Mouse (Mus musculus) subcutaneous adipose tissue, adult 2 months (tissue): Measurements from ENCODE around the gene Dcaf12. TPM values are rescaled to one million over a fixed set of nuclear protein-coding genes. Genes with fewer than 3 reads are reported as not detected.

ENCODE experiments used
- polyA plus RNA-seq: library from polyadenylated mRNA; depleted of rRNA; stranded (reverse); fragments of >200 nt; gene quantifications from 2 replicates; pipeline ENCODE4 v1.2.3, GENCODE M21; 2012; ENCODE audit warnings: low replicate concordance; rRNA removed

The Dcaf12 gene
- 28.1 and 38.7 TPM in 2 replicates for polyA plus RNA-seq

DNA sequence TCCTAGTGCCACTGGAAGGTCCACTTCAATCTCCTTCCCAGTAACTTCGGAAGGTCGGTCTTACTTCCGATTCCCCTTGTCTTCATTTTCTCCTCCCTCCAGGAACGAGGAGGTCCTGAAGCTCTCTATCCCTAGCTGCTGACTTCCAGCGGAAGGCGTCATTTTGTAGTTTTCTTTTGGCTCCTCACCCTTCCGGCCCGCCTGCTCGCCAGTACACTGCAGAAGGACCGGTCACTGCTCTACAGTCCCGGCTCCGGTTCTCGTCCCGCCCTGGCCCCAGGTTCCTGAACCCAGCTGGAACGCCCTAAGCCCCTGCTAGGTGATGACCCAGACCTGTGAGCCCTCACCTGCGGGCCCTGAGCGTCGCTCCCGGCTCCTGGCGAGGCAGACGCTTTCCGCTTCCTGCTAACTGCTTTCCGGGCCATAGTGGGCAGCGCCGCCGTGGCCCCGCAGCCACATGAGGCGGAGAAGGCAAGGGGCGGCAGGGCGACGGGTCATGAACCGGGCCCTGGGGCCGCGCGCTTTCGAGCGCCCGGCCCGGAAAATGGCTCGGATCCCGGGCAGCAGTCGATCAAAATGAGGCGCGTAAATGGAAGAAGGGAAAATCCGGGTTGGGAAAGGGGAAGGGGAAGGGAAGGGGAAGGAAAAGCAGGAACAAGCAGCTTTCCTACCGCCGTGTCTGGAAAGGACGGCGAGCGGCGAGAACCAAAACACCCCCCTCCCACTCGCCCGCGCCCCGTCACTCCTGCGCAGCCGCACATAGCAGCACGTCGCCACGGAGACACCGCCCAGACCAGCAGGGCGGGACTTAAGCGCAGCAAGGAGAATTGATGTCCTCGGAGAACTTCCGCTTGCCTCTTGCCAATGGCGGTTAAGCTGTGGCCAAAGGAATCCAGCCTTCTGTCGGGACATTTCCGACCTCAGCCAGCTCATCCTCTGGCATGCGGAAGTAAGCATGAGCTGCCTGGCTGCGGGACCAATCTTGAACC, at the start of gene Dcaf12:
Dcaf12 (minus strand) TSS at position 749 of the 989 bp plus-strand sequence.

DNA sequence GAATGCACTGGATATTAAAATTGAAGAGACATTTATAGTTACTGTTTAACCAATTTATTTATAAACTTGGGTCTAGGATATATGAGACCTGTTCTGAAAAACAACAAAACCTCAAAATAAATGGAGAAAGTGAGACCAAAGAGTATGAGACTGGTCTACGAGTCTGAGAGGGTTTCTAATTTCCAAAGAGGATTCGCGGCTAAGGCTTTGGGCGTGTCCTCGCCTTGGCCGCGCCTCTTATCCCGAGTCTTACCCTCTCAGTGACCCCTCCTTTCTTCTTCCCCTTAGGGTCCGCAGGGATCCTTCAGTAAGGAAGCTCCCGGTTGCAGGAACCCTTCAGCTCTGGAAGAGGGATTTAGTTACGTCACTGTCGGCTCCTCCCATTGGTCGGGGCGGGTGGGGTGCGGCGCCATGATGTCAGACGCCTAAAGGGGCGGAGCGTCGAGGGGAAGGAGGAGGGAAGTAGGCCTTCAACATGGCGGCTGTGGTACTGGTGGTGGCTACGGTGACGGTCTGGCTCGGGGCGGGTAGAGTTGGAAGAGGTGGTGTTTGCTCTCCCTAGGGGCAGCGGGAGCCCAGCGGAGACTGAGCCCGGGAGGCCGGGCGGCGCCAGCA, 34.0 kb upstream of the Dcaf12 start, which contains the start of gene Ubap1:
Ubap1 (plus strand) TSS at position 413 of the 615 bp plus-strand sequence.

GRCm38 (mm10) chr4:41274980-41275850, 39.5 kb downstream of the Dcaf12 start, which contains the start of gene Ubap2:
Ubap2 (minus strand) TSS chr4:41275144.

Other genes starting within 250 kb of the Dcaf12 start
- gene Aqp3, start 216.7 kb downstream of the Dcaf12 start, polyA plus RNA-seq = 0.96 and 8.0 TPM in 2 replicates
- 54.2 and 70.2 TPM in 2 replicates for gene Nol6, start 190.4 kb downstream of the Dcaf12 start, polyA plus RNA-seq
- 57.1 and 61.8 TPM in 2 replicates for gene Ube2r2, start 179.1 kb downstream of the Dcaf12 start, polyA plus RNA-seq
- gene Ubap2, start 39.7 kb downstream of the Dcaf12 start, polyA plus RNA-seq = 50.5 and 60.0 TPM in 2 replicates
- gene Ubap1, start 34.1 kb upstream of the Dcaf12 start, polyA plus RNA-seq = 34.9 and 47.2 TPM in 2 replicates
- 0.27 and 1.3 TPM in 2 replicates for gene Kif24, start 150.0 kb upstream of the Dcaf12 start, polyA plus RNA-seq
- 23.4 and 27.8 TPM in 2 replicates for gene Nudt2, start 150.3 kb upstream of the Dcaf12 start, polyA plus RNA-seq
- gene AI464131, start 188.2 kb upstream of the Dcaf12 start, polyA plus RNA-seq = 15.4 and 32.5 TPM in 2 replicates
- gene 1110017D15Rik, start 202.4 kb upstream of the Dcaf12 start, polyA plus RNA-seq = 0.27 TPM in 1 of 2 replicates, not detected in the other